Mouse (Mus musculus) neutrophil, adult 5-6 weeks (primary cell): Measurements from ENCODE around the gene Ifih1. TPM values are rescaled to one million over a fixed set of nuclear protein-coding genes. Genes with fewer than 3 reads are reported as not detected.

ENCODE experiments used
- ATAC-seq: fragments of 151-379, 151-347 bp; 2 replicates; pipeline ENCODE4 v1.8.0; 2017; ENCODE audit warnings: mild to moderate bottlenecking, moderate TSS enrichment; ENCODE audit not compliant: insufficient number of reproducible peaks, poor library complexity, low FRiP score, severe bottlenecking; ENCODE audit errors: extremely low read depth
- total RNA-seq: library from RNA; stranded (forward); fragments of 200-1000 nt; gene quantifications from 2 replicates; pipeline ENCODE4 v1.2.3, GENCODE M21; 2017

Gene Ifih1
- total RNA-seq, 1 experiment from 2014 or later, result 29.7 TPM

- no peak for ATAC-seq
These were observed 1.2 kb downstream of the Ifih1 start for GRCm38 (mm10) chr2:62644891-62645290.

GRCm38 (mm10) chr2:62643405-62644305 is 2.4 kb downstream of the Ifih1 start:
- ATAC-seq, result peak; percentile 67

- no peak for ATAC-seq
These were observed 6.2 kb downstream of the Ifih1 start for GRCm38 (mm10) chr2:62639869-62640268.

DNA sequence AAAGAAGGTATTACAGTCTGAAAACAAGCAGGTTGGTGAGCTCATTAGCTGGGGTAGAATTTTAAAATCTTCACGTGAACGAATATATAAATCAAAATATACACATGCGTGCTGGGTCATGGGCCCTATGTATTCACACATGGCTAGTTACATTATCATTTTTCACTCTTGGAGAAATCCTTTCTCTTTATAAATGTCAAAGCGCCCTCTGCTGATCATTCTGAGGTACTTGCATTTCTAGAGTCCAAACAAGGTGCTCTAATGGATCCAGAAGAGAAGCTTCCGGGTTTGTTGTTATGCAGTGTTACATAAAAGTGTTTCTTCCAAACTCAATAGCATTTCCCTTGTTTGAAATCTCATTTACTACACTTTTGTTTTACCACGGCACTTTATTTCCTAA is 15.6 kb downstream of the Ifih1 start:
- peak; percentile 70 for ATAC-seq

GRCm38 (mm10) chr2:62628356-62628755 is 17.7 kb downstream of the Ifih1 start:
- no peak for ATAC-seq

GRCm38 (mm10) chr2:62627728-62628127 is 18.3 kb downstream of the Ifih1 start:
- ATAC-seq, result 0 out of 2 replicates have a peak, but pooled peaks have one; percentile 36

- ATAC-seq, result no peak
These were observed 23.0 kb downstream of the Ifih1 start for GRCm38 (mm10) chr2:62623024-62623441.

DNA sequence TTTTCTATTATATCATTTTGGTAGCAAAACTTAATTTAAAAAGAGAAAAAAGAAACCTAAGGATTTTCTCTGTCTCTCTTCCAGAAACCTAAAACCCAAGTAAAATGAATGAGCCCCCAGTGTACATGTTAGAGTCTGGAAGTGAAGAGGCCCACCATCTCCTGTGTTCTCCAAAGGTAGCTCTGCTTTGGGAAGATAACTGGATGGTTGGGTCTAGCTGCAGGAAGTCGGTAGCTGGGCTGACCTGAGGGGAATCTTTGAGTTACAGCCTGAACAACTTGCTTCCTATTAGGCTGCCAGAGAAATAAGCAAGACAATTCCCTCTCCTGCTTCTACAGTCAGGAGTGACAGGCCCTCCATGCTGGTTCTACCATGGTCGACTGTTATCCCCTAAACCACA is 26.4 kb downstream of the Ifih1 start:
- ATAC-seq, result no peak

DNA sequence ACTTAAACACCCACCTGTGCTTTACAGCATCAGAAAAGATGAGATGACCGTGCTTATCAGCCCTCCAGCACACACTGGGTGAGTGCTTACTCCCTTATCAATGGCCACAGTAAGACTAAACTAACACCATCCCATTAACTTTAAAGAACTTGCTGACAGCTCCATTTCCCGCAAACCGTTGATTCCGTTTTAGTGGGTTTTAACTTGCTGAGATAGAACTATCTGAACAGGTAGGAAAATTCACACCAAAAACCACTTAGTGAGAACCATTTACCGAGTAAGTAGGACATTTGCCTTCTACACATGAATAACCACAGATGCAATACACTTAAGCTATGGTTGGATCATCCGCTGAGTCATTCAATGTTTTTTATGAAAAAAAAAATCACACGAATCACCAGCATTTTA is 27.1 kb downstream of the Ifih1 start:
- no peak for ATAC-seq

DNA sequence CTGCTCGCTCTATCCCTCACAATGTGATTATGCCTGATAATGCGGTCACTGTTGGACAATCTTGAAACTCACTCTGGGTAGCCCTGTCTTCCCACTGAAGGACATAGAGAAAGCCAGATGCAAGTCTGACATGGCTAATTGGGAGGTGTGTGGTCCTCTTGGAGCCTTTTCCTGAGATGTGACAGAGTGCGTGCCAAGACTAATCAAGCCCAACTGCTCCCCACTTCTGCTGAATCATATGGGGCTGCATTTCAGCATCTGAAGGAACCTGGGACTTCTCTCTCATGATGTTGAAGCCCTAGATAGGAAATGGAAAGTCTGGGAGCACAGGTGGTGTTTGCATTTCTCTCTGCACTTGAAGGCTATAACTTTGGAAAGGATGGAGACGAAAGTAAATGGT is 32.9 kb downstream of the Ifih1 start:
- no peak for ATAC-seq

GRCm38 (mm10) chr2:62606205-62606604 is 39.9 kb downstream of the Ifih1 start:
- ATAC-seq, result no peak

- no peak for ATAC-seq
These were observed 42.5 kb downstream of the Ifih1 start for GRCm38 (mm10) chr2:62603530-62603929.

DNA sequence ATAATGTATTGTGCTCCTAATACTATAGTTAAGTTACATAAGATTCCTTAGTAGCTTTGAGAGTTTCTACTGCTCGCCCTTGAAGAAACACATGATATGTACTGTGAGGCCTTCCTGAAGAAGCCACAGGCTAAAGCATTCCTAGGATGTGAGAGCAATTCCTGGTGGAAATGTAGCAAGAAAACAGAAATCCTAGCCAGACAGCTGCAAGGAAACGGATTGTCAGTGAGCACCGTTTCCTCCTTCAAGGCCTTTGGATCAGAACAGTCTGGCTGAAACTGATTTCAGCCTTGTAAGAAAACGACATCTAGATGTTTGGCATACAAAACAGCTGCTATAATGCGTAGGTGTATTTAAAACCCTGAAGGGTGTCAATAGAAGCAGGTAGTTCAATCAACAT is 49.5 kb downstream of the Ifih1 start:
- ATAC-seq, result no peak

DNA sequence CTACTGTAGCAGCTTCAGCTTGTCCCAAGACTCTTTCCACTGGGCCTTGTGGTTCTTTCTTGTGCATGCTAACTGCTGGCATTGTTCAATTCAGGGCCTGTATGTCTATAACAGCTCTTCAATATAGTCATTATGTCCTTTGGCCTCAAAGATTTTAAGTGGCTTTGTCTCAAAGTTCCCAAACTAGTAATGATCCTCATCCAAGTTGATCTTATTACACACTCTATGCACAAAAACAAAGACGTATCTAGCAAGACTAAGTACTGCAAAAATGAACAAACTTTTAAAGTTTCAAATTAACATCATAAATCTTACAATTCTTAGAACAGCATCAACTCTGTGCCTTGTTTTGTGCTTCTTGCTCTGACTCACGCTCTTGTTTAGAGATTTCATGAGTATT is 51.6 kb downstream of the Ifih1 start:
- ATAC-seq, result no peak

DNA sequence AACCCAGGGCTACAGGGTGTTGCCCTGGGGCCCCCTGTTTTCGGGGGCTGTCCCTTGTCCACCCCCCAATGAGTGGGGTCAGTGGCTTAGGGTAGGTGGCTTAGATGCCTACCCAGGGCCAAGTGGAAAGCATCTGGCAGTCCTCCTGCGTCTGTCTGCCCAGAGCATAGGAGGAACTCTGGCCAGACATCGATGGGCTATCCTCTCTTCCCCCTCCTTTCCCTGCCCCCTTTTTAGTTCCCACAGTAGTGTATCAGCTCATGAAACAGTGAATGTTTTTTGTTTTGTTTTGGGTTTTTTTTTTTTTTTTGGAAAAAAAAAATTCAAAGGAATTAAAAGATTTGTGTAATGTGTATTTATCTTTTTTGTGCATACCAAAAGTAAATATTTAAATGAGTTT is 54.5 kb downstream of the Ifih1 start:
- no peak for ATAC-seq

GRCm38 (mm10) chr2:62589333-62589732 is 56.7 kb downstream of the Ifih1 start:
- ATAC-seq, result no peak

DNA sequence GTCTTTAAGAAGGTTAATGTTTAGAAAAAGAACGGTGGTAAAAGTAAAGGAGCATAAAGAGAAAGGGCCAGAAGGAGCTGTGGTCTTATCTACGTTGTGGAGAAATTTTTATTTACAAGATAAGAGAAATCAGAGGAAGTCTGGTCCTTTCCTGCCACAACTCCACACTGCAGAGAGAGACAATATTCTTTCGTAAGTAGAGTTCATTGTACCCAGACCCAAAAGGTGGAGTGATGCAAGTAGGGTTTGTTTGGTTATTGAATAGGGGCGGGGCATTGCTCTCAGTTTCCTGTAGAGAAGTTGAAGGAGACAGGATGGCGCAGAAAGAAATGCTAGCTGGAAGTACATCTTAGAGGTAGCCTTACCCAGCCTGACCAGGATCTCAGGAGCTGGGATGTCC is 60.3 kb downstream of the Ifih1 start:
- ATAC-seq, result no peak

GRCm38 (mm10) chr2:62574962-62575361 is 71.1 kb downstream of the Ifih1 start:
- no peak for ATAC-seq

- no peak for ATAC-seq
These were observed 71.8 kb downstream of the Ifih1 start for GRCm38 (mm10) chr2:62574250-62574649.

- no peak for ATAC-seq
These were observed 72.3 kb downstream of the Ifih1 start, which contains the start of gene Fap for GRCm38 (mm10) chr2:62573753-62574159. Gene Fap, minus strand, starts transcription at chr2:62574075.
